21 mouse cellular contexts compared by ENCODE assay signal in genomic region chr15:94074161-94074950, GRCm38 (mm10).
DNase-seq lines count a peak whose midpoint lies in the region; ATAC-seq and TF ChIP-seq lines count a peak whose summit lies in the region.
"Had no signal": no experiment of that assay in that cellular context is flagged by ENCODE, and none has a peak within 500 bp of the region (broad histone marks: within the 10 kb centered on the region; RNA-seq: fewer than 3 reads in every experiment).

No protein-coding gene starts in this region.

- no peak for ATAC-seq in lung, embryonic 14.5 days (ENCODE audit: insufficient read depth)
- ATAC-seq: forebrain, embryonic 13.5 days; hindbrain, embryonic 16.5 days; intestine, embryonic 16.5 days; liver, postnatal 0 days; midbrain, embryonic 15.5 days had no signal

- no peak overlapping the region for H3K27ac ChIP-seq in lung, embryonic 14.5 days (ENCODE audit: low read depth)
- H3K27ac ChIP-seq: forebrain, embryonic 13.5 days; left cerebral cortex, adult 2 months; midbrain, embryonic 15.5 days; neural tube, embryonic 15.5 days; stomach, embryonic 15.5 days had no signal

- no peak overlapping the region for H3K4me2 ChIP-seq in lung, embryonic 14.5 days
- H3K4me2 ChIP-seq: forebrain, embryonic 13.5 days; heart, embryonic 12.5 days; midbrain, embryonic 15.5 days; neural tube, embryonic 15.5 days; stomach, embryonic 15.5 days had no signal

- no peak overlapping the region for H3K9ac ChIP-seq in lung, embryonic 14.5 days
- H3K9ac ChIP-seq: forebrain, embryonic 13.5 days; heart, embryonic 12.5 days; liver, postnatal 0 days; midbrain, embryonic 15.5 days; neural tube, embryonic 15.5 days; stomach, embryonic 15.5 days had no signal

- H3K9me3 ChIP-seq in lung, embryonic 14.5 days (ENCODE audit: low read depth, low read length): no peaks in the 10 kb centered on the region
- H3K9me3 ChIP-seq: forebrain, embryonic 13.5 days; heart, embryonic 12.5 days; midbrain, embryonic 15.5 days; neural tube, embryonic 15.5 days; stomach, embryonic 15.5 days had no signal

- no peaks in the 10 kb centered on the region for H3K4me1 ChIP-seq in lung, embryonic 14.5 days (ENCODE audit: insufficient read depth)
- H3K4me1 ChIP-seq: forebrain, embryonic 13.5 days; midbrain, embryonic 15.5 days; neural tube, embryonic 15.5 days; stomach, embryonic 15.5 days had no signal

- WGBS in lung, embryonic 14.5 days: 65% methylated on average over 7 of the region's 7 CpGs

- no peak overlapping the region for H3K4me3 ChIP-seq in lung, embryonic 14.5 days (ENCODE audit: low read depth, low read length)
- H3K4me3 ChIP-seq: forebrain, embryonic 13.5 days; heart, embryonic 12.5 days; left cerebral cortex, adult 2 months; midbrain, embryonic 15.5 days; neural tube, embryonic 15.5 days; stomach, embryonic 15.5 days had no signal

- H3K36me3 ChIP-seq in lung, embryonic 14.5 days (ENCODE audit: insufficient read depth): no peaks in the 10 kb centered on the region
- H3K36me3 ChIP-seq: heart, embryonic 12.5 days; midbrain, embryonic 15.5 days; neural tube, embryonic 15.5 days; stomach, embryonic 15.5 days had no signal

- TF ChIP-seq CTCF in lung, embryonic 14.5 days (IDR thresholded peaks at IDR 0.05; ENCODE audit: low read depth): no peak

- peak; percentile 5 to 15 for DNase-seq in heart, postnatal 10 days
- DNase-seq in heart, postnatal 36 days: no peak
- DNase-seq in lung, embryonic 14.5 days: peak; percentile 50
- DNase-seq in lung, adult 18-20 months: no peak
- peak; percentile 20 for DNase-seq in kidney, postnatal 14 days
- no peak for DNase-seq in right cerebral cortex, postnatal 10 days (ENCODE audit: low spot score in 2 of 2)
- DNase-seq in lung, postnatal 36 days: no peak
- DNase-seq: adrenal gland, postnatal 25 days; cerebellum, adult 18-20 months; cerebellum, postnatal 36 days; gastrocnemius, postnatal 36 days; left cerebral cortex, postnatal 4 days; liver, postnatal 0 days had no signal

- intact Hi-C loops in heart, postnatal 10 days (cut with DNase I): no loop called here
- intact Hi-C loops in heart, postnatal 36 days (cut with DNase I): no loop called here

- H3K27me3 ChIP-seq in lung, embryonic 14.5 days (ENCODE audit: insufficient read depth, low read length): no peaks in the 10 kb centered on the region
- H3K27me3 ChIP-seq: forebrain, embryonic 13.5 days; heart, embryonic 12.5 days; midbrain, embryonic 15.5 days; neural tube, embryonic 15.5 days; stomach, embryonic 15.5 days had no signal

Comparison
In these comparisons a context has a peak if more than half of its experiments do, and no peak if none do; other contexts are left out.
1. DNase-seq: peak in heart, postnatal 10 days (2 of 2), lung, embryonic 14.5 days (single experiment) and kidney, postnatal 14 days (single experiment); none in heart, postnatal 36 days (0 of 2), lung, adult 18-20 months (0 of 2), right cerebral cortex, postnatal 10 days (0 of 2) and lung, postnatal 36 days (single experiment).